Mouse (Mus musculus) testis, adult 2 months (tissue): ENCODE measurements at regions not wholly inside any gene's neighbourhood (a gene's known extent, or its start where the extent isn't known, plus 50 kb on each side); places are given as distances from the start of the nearest gene placed in this dataset.

Experiments used
- H3K27ac ChIP-seq: fragments of 200-500 bp; 2 replicates; pipeline ENCODE4 v1.5.1; 2012; ENCODE audit warnings: low read depth, low read length; ENCODE audit not compliant: control insufficient read depth, insufficient read depth
- H3K27me3 ChIP-seq: fragments of 200-500 bp; 2 replicates; pipeline ENCODE4 v1.6.1; 2012; ENCODE audit warnings: mild to moderate bottlenecking, low read length, moderate library complexity; ENCODE audit not compliant: control insufficient read depth, insufficient read depth
- H3K36me3 ChIP-seq: fragments of 200-500 bp; 2 replicates; pipeline ENCODE4 v1.6.1; 2012; ENCODE audit warnings: mild to moderate bottlenecking, low read length; ENCODE audit not compliant: control insufficient read depth, insufficient read depth
- H3K4me1 ChIP-seq: fragments of 200-500 bp; 2 replicates; pipeline ENCODE4 v1.6.1; 2012; ENCODE audit warnings: low read length; ENCODE audit not compliant: control insufficient read depth, insufficient read depth
- H3K4me3 ChIP-seq: fragments of 200-500 bp; 2 replicates; pipeline ENCODE4 v1.5.1; 2012; ENCODE audit warnings: low read depth, mild to moderate bottlenecking, low read length, moderate library complexity, mixed read lengths; ENCODE audit not compliant: control insufficient read depth
- CTCF ChIP-seq: fragments of 200-500 bp; IDR thresholded peaks from 2 replicates; pipeline ENCODE4 v1.5.1; 2012; ENCODE audit warnings: low read depth, mild to moderate bottlenecking, inconsistent platforms, low read length, moderate library complexity; ENCODE audit not compliant: control insufficient read depth, insufficient read depth, insufficient replicate concordance
- POLR2A ChIP-seq: fragments of 200-500 bp; IDR thresholded peaks from 2 replicates; pipeline ENCODE4 v1.6.1; 2012; ENCODE audit warnings: low read depth, mild to moderate bottlenecking, inconsistent platforms, low read length, moderate library complexity; ENCODE audit not compliant: control insufficient read depth

GRCm38 (mm10) chr16:24159336-24159735 lies 170.7 kb upstream of the Bcl6 start:
- Histone ChIP-seq H3K27me3 (no peaks in the 10 kb centered on the region), H3K4me3 (no peak overlapping the region), H3K27ac (no peak overlapping the region), H3K36me3 (no peaks in the 10 kb centered on the region), H3K4me1 (no peaks in the 10 kb centered on the region)
- TF ChIP-seq CTCF (no peak), POLR2A (no peak)

DNA sequence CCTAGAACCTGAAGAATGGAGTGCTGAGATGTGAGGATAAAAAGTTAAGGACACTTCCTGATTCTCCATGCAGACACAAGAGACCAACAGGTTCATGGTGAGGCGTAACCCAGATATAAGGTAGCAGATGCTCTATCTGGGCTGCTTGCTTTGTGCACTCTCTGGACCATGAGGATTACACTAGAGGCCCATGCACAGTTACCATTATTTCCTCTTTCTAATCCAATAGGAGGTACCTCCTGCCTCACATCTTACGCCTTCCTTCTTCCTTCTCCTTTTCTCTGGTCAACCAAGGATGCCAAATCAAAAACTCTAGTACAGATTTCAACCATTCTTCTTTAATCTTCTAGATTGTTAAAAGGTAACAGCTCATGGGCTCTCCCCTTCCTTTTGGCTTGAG lies 169.1 kb upstream of the Bcl6 start:
- TF ChIP-seq POLR2A, result no peak
- no peak for TF ChIP-seq CTCF
- Histone ChIP-seq H3K27ac (no peak overlapping the region), H3K4me1 (no peaks in the 10 kb centered on the region), H3K36me3 (no peaks in the 10 kb centered on the region), H3K27me3 (no peaks in the 10 kb centered on the region), H3K4me3 (no peak overlapping the region)

GRCm38 (mm10) chr16:24156729-24157430 lies 168.2 kb upstream of the Bcl6 start:
- no peaks in the 10 kb centered on the region for H3K27me3 ChIP-seq
- H3K27ac ChIP-seq, result no peak overlapping the region
- no peak for TF ChIP-seq CTCF
- TF ChIP-seq POLR2A, result no peak
- H3K4me1 ChIP-seq, result no peaks in the 10 kb centered on the region
- H3K4me3 ChIP-seq, result no peak overlapping the region
- no peaks in the 10 kb centered on the region for H3K36me3 ChIP-seq

- TF ChIP-seq CTCF, result no peak
- no peak for TF ChIP-seq POLR2A
- H3K27ac ChIP-seq, result no peak overlapping the region
Measured at GRCm38 (mm10) chr16:24154816-24155357, 166.2 kb upstream of the Bcl6 start.

GRCm38 (mm10) chr16:24153943-24154342 lies 165.3 kb upstream of the Bcl6 start:
- Histone ChIP-seq H3K27ac (no peak overlapping the region), H3K4me1 (no peaks in the 10 kb centered on the region)
- TF ChIP-seq POLR2A (no peak), CTCF (no peak)

More at GRCm38 (mm10) chr16:24154816-24155357, 166.2 kb upstream of the Bcl6 start:
- H3K4me1 ChIP-seq, result no peaks in the 10 kb centered on the region
- no peaks in the 10 kb centered on the region for H3K27me3 ChIP-seq
- no peak overlapping the region for H3K4me3 ChIP-seq
- H3K36me3 ChIP-seq, result no peaks in the 10 kb centered on the region

DNA sequence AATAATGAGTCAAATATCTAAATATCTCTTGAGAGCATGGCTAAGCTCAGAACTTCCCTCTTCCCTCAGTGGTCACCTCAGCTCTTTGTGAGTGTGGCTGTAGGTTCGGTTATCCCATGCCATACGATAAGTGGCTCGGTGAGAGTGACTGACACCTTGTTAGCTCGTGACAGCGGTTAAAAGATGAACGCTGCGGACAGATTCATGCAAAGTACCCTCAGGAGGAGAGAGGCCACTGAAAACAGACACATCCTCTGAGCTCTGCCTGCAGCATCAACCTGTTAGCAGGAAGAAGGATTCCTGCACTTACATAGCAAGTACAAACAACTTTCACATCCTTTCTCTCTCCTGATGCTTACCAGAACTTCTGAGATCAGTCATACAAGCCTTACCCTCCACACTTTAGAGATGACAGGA lies 163.2 kb upstream of the Bcl6 start:
- Histone ChIP-seq H3K27ac (no peak overlapping the region), H3K4me1 (no peaks in the 10 kb centered on the region), H3K4me3 (no peak overlapping the region), H3K27me3 (no peaks in the 10 kb centered on the region), H3K36me3 (no peaks in the 10 kb centered on the region)
- TF ChIP-seq CTCF, result no peak
- no peak for TF ChIP-seq POLR2A

More at GRCm38 (mm10) chr16:24153943-24154342, 165.3 kb upstream of the Bcl6 start:
- Histone ChIP-seq H3K36me3 (no peaks in the 10 kb centered on the region), H3K27me3 (no peaks in the 10 kb centered on the region), H3K4me3 (no peak overlapping the region)

DNA sequence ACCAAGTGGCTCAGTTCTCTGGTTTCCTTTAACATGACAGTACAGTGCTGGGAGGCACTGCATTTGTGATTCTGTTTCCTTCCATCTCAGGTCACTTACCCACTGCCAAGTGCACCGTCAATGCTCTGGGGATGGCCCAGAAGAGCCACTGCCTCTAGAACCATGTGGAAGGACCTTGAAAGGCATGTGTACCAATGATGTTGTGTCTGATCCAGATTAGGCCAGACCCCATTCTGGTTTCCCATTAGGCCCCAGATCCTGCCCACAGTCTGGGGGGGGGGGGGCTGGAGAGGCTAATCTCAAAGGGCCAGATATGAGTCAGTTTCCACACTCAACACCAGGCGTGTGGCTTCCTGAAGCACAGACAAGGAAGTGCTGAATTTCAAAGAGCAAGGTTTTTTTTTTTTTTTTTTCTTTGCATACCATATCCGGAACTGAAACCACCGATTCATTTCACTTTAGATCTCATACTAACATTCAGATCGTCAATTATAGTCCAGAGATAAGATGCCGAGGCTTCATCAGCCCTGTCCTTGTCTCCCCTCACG lies 162.6 kb upstream of the Bcl6 start:
- no peaks in the 10 kb centered on the region for H3K27me3 ChIP-seq
- H3K27ac ChIP-seq, result no peak overlapping the region
- no peaks in the 10 kb centered on the region for H3K4me1 ChIP-seq
- TF ChIP-seq POLR2A, result no peak
- no peak for TF ChIP-seq CTCF
- H3K4me3 ChIP-seq, result no peak overlapping the region
- H3K36me3 ChIP-seq, result no peaks in the 10 kb centered on the region
